Mouse (Mus musculus) brain, embryonic 14.5 days (tissue): ENCODE data around the gene Myadml2.

ENCODE experiments used
- CTCF ChIP-seq: fragments of 200-500 bp; IDR thresholded peaks from 2 replicates; pipeline ENCODE4 v1.5.1; 2012; ENCODE audit warnings: inconsistent platforms, mild to moderate bottlenecking, moderate library complexity, borderline replicate concordance; ENCODE audit not compliant: insufficient read depth, insufficient read length; ENCODE audit errors: extremely low read depth
- POLR2A ChIP-seq: fragments of 200-500 bp; IDR thresholded peaks from 2 replicates; pipeline ENCODE4 v1.6.1; 2012; ENCODE audit warnings: mild to moderate bottlenecking, inconsistent platforms, borderline replicate concordance; ENCODE audit not compliant: poor library complexity, insufficient read depth, insufficient read length, severe bottlenecking; ENCODE audit errors: extremely low read depth

GRCm38 (mm10) chr11:120629341-120629730 is 18.6 kb downstream of the Myadml2 start:
- TF ChIP-seq CTCF (no peak), POLR2A (no peak)
